43 mouse cellular contexts compared by ENCODE assay signal in genomic region chrX:38166064-38166463, GRCm38 (mm10). TPM values are rescaled to one million over a fixed set of nuclear protein-coding genes. Genes with fewer than 3 reads are reported as not detected.
"Had no signal": no experiment of that assay in that cellular context is flagged by ENCODE, and none has a peak within 500 bp of the region (broad histone marks: within the 10 kb centered on the region; RNA-seq: fewer than 3 reads in every experiment).

No protein-coding gene starts in this region.

- H3K4me1 ChIP-seq: heart, embryonic 10.5 days; heart, embryonic 12.5 days; hindbrain, embryonic 13.5 days; hindbrain, embryonic 15.5 days; kidney, embryonic 15.5 days; limb, embryonic 10.5 days; limb, embryonic 12.5 days; liver, embryonic 13.5 days had no signal

- H3K4me3 ChIP-seq: gastrocnemius, adult 2 months; heart, embryonic 10.5 days; heart, embryonic 12.5 days; hindbrain, embryonic 13.5 days; hindbrain, embryonic 15.5 days; kidney, embryonic 15.5 days; limb, embryonic 10.5 days; limb, embryonic 12.5 days; liver, embryonic 13.5 days had no signal

- H3K4me2 ChIP-seq: heart, embryonic 12.5 days; hindbrain, embryonic 13.5 days; hindbrain, embryonic 15.5 days; kidney, embryonic 15.5 days; limb, embryonic 12.5 days; liver, embryonic 11.5 days; liver, embryonic 13.5 days had no signal

- H3K27ac ChIP-seq: gastrocnemius, adult 2 months; heart, embryonic 10.5 days; hindbrain, embryonic 13.5 days; hindbrain, embryonic 15.5 days; hindbrain, postnatal 0 days; kidney, embryonic 15.5 days; kidney, postnatal 0 days; limb, embryonic 10.5 days; limb, embryonic 12.5 days; liver, embryonic 13.5 days had no signal

- H3K9me3 ChIP-seq: heart, embryonic 10.5 days; heart, embryonic 12.5 days; hindbrain, embryonic 13.5 days; hindbrain, embryonic 15.5 days; kidney, embryonic 15.5 days; limb, embryonic 10.5 days; limb, embryonic 12.5 days; liver, embryonic 13.5 days had no signal

- H3K27me3 ChIP-seq: heart, embryonic 12.5 days; hindbrain, embryonic 13.5 days; hindbrain, embryonic 15.5 days; kidney, embryonic 15.5 days; limb, embryonic 12.5 days; liver, embryonic 13.5 days had no signal

- H3K9ac ChIP-seq: heart, embryonic 12.5 days; hindbrain, embryonic 13.5 days; hindbrain, embryonic 15.5 days; kidney, embryonic 15.5 days; limb, embryonic 12.5 days; liver, embryonic 13.5 days had no signal

- H3K36me3 ChIP-seq: heart, embryonic 10.5 days; heart, embryonic 12.5 days; hindbrain, embryonic 13.5 days; hindbrain, embryonic 15.5 days; kidney, embryonic 15.5 days; limb, embryonic 10.5 days; limb, embryonic 12.5 days; liver, embryonic 13.5 days had no signal

- DNase-seq: gastrocnemius, adult 2 months; gastrocnemius, postnatal 10 days; gastrocnemius, postnatal 25 days; heart, adult 18-20 months; heart, postnatal 14 days; heart, postnatal 36 days; kidney, adult 11 months; kidney, adult 2 months; kidney, adult 9 months; kidney, postnatal 14 days; kidney, postnatal 36 days; layer of hippocampus, adult 9-11 months; layer of hippocampus, postnatal 36 days; liver; liver, embryonic 13.5 days had no signal

RNA-seq across cellular contexts. Expression of gene Rhox13, which starts 45.0 kb away (rescaled TPM):
- total RNA-seq: gastrocnemius, adult 2 months; gastrocnemius, postnatal 10 days; gastrocnemius, postnatal 25 days; gastrocnemius, postnatal 4 days; granulocyte monocyte progenitor cell, adult 5-6 weeks; heart, adult 18-20 months; heart, adult 8-10 months; heart, postnatal 14 days; heart, postnatal 36 days; hematopoietic stem cell, adult 5-6 weeks; hindbrain, postnatal 0 days; layer of hippocampus, adult 18-20 months; layer of hippocampus, adult 8-10 months; layer of hippocampus, postnatal 14 days; layer of hippocampus, postnatal 36 days; left cerebral cortex, adult 18-20 months; left cerebral cortex, adult 8-10 months; left cerebral cortex, postnatal 10 days; left cerebral cortex, postnatal 36 days had no signal
- polyA plus RNA-seq: heart, embryonic 10.5 days; heart, embryonic 12.5 days; heart, embryonic 14.5 days; heart, embryonic 16.5 days; hindbrain, embryonic 11.5 days; hindbrain, embryonic 13.5 days; hindbrain, embryonic 15.5 days; hindbrain, postnatal 0 days; intestine, embryonic 14.5 days; intestine, embryonic 16.5 days; kidney, adult 2 months; kidney, embryonic 15.5 days; kidney, postnatal 0 days; large intestine, adult 2 months; limb, embryonic 10.5 days; limb, embryonic 12.5 days; limb, embryonic 14.5 days; liver, embryonic 11.5 days; liver, embryonic 13.5 days had no signal

RNA-seq across cellular contexts. Expression of gene Rhox12, which starts 55.4 kb away (rescaled TPM):
- total RNA-seq: gastrocnemius, adult 2 months; gastrocnemius, postnatal 10 days; gastrocnemius, postnatal 25 days; gastrocnemius, postnatal 4 days; granulocyte monocyte progenitor cell, adult 5-6 weeks; heart, adult 18-20 months; heart, adult 8-10 months; heart, postnatal 14 days; heart, postnatal 36 days; hematopoietic stem cell, adult 5-6 weeks; hindbrain, postnatal 0 days; layer of hippocampus, adult 18-20 months; layer of hippocampus, adult 8-10 months; layer of hippocampus, postnatal 14 days; layer of hippocampus, postnatal 36 days; left cerebral cortex, adult 18-20 months; left cerebral cortex, adult 8-10 months; left cerebral cortex, postnatal 10 days; left cerebral cortex, postnatal 36 days had no signal
- polyA plus RNA-seq: heart, embryonic 10.5 days; heart, embryonic 12.5 days; heart, embryonic 14.5 days; heart, embryonic 16.5 days; hindbrain, embryonic 11.5 days; hindbrain, embryonic 13.5 days; hindbrain, embryonic 15.5 days; hindbrain, postnatal 0 days; intestine, embryonic 14.5 days; intestine, embryonic 16.5 days; kidney, adult 2 months; kidney, embryonic 15.5 days; kidney, postnatal 0 days; large intestine, adult 2 months; limb, embryonic 10.5 days; limb, embryonic 12.5 days; limb, embryonic 14.5 days; liver, embryonic 11.5 days; liver, embryonic 13.5 days had no signal
